Mouse (Mus musculus) layer of hippocampus, postnatal 25 days (tissue): Measurements from ENCODE around the gene Hspa14. TPM values are rescaled to one million over a fixed set of nuclear protein-coding genes. Genes with fewer than 3 reads are reported as not detected.
A peak's percentile ranks its signal among the peaks of the same experiment; 100 is the strongest.

Source experiments
- DNase-seq, 2 experiments: peaks; one replicate each; pipeline ENCODE4 v3.0.0; 2022; ENCODE audit warnings: mixed read lengths in 2 of 2, low spot score in 1 of 2; ENCODE audit errors: extremely low spot score in 1 of 2
- total RNA-seq, 2 experiments: library from RNA; stranded (reverse); gene quantifications; 2 replicates each; pipeline ENCODE4 v1.2.3; 2021

Hspa14 gene
- 10 to 100 TPM; 45.3 to 52.1 TPM for total RNA-seq

GRCm38 (mm10) chr2:3512552-3513454 is at the start of gene Hspa14, which contains the start of the genes Gm45902 and Cdnf:
Gene Hspa14, minus strand, starts transcription at chr2:3512814.
Gene Gm45902, minus strand, starts transcription at chr2:3512790.
Gene Cdnf, plus strand, starts transcription at chr2:3513030.
- DNase-seq = peak; percentile 82 to 84

GRCm38 (mm10) chr2:3546588-3546987 is 34.0 kb upstream of the Hspa14 start:
- DNase-seq = peak; percentile 30 to 52

GRCm38 (mm10) chr2:3546055-3546454 is 33.4 kb upstream of the Hspa14 start:
- no peak for DNase-seq

DNA sequence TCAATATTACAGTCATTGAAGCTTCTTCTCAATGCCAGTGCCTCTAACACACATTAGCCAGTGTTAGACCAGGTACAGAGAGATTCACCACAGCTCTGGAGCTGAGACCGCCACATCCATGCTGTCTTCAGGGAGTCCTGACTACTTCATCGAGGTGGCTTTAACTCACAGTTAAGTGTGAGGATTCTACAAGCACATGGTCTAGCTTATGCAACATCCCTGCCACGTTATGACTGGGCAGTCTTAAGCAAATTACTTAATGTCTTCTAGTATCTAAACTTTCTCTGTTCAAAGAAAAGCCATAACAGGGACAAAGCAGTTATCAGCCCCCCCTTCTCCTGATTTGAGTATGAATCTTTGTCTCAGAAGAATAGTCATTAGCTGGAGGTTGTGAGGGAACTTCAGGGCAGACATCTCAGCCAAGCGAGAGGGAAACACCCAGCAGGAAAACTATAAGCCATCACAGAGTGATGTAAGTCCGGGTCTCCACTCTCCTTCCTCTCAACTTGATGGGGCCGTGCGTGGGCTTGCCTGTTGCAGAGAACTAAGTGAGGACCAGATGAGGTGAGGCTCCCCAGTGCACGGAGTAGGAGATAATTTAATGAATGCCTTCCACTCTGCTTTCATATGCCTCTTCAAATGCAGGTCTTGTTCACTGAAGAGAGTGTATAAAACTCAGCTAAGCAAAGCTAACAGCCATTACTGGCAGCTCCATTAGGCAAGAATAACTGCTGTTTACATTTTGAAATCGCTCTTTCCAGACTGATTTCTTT is 28.9 kb upstream of the Hspa14 start:
- no peak for DNase-seq

GRCm38 (mm10) chr2:3526288-3526687 is 13.7 kb upstream of the Hspa14 start:
- DNase-seq = no peak

- no peak for DNase-seq
These were observed 9.9 kb upstream of the Hspa14 start for GRCm38 (mm10) chr2:3522558-3522957.

GRCm38 (mm10) chr2:3512076-3512475 is 538 bp downstream of the Hspa14 start:
- no peak for DNase-seq

DNA sequence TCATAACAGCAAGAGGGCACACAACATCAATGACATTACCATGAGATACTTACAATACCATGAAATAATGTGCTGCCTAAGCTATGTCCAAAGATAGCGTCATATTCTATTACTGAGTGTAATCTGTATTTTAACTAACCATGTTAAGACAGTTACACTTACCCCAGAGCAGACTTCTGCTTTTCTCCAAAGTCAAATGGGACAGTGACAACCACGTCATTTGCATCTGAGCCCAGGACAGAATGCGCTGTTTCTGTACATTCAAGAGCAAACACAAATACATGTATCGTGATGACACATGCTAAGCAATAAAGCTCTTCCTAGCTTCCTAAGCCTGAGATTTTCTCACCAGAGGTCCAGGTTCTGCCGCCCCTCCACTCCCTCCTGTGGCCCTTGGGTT is 11.7 kb downstream of the Hspa14 start:
- DNase-seq = no peak

- no peak for DNase-seq
These were observed 13.1 kb downstream of the Hspa14 start for GRCm38 (mm10) chr2:3499543-3499942.

DNA sequence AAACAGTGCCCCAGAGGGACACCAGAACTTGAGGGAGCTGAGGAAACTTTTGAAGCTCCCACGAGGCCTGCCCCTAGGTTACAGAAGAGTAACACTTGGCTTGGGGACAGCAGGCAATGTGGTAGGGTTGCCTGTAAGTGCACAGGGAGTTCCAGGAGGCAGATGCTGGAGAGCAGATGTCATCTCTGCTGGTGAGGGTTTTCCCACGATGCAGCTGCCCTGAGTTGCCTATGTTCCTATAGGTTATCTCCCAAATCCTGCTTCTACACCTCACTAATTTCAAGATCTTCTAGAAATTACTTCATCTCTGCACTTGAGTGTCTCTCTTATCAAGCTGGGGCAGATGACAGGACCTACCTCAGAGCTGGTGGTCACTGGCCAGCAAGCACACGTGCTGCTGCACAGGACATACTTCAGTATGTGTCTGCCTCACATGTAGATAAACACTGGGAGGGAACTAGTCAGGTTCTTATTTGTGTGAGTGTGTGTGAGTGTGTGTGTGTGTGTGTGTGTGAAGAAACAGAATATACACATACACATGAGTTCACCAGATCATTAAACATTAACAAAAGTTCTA is 18.7 kb downstream of the Hspa14 start:
- DNase-seq = no peak

- DNase-seq = no peak
These were observed 22.8 kb downstream of the Hspa14 start for GRCm38 (mm10) chr2:3489816-3490215.

GRCm38 (mm10) chr2:3480239-3480638 is 32.4 kb downstream of the Hspa14 start:
- no peak for DNase-seq

DNA sequence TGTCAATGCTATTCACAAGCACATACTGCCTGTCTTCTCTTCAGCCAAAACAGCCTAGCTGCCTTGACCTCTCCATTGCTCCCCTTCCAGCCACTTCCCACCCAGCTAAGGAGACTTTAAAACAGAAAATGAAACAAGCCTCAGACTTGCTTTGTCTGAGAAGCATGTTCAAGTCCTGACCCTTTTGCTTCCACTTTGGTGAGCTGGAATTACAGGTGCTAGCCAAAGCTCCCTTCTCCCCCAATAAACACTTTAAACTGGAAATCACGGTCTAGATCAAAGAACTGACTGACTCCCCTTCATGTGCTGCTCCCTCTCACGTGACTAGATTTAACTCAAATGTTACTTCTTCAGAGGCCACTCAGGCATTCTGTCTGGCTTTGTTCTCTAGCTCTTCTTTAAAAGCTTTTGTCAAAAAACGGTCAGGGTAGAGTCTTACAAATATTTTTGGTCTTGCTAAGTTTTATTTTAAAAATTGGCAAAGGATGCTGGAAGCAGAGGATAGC is 36.8 kb downstream of the Hspa14 start:
- no peak for DNase-seq

DNA sequence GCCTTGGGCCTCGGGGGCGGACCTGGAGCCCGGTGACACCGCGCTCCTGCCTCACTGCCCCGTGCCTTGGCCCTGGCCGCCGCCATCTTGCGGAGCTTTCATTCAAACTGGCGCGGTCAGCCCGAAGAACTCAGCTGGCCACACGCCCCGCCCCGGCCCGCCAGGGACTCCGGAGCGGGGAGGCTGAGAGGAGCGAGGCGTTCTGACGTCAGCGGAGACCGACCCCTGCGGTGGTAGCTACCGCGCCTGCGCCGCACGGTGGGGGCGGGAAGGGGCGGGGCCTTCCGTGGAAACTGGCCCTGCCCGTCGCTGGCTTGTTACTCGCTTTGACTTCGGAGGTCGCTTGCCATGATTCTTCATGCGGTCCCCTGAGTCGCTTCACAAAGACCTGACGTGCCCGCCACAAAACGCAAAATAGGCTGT is 37.7 kb downstream of the Hspa14 start, which contains the start of gene Suv39h2:
Gene Suv39h2, minus strand, starts transcription at position 171 of the 423 bp plus-strand sequence.
- peak; percentile 93 for DNase-seq

- DNase-seq = peak; percentile 51 to 54
These were observed 38.2 kb downstream of the Hspa14 start for GRCm38 (mm10) chr2:3474361-3474805.

GRCm38 (mm10) chr2:3473891-3474290 is 38.7 kb downstream of the Hspa14 start:
- DNase-seq = no peak

DNA sequence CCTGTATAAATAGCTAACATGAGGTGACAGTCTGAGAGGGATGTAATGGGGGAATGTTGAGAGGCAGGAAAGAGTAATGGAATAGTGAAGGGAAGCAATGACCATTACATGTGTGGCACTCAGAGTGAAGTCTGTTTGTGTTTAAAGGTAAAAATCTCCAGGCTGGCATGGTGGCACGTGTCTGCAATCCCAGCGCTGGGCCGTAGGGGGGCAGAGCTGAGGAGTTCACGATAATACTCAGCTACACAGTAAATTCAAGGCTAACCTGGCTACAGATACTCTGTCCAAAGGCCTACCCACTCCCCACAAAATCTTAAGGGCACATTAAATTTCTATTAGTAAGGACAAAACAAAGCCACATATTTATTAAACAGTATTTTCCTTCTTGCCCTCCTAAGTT is 56.0 kb downstream of the Hspa14 start:
- DNase-seq = no peak

GRCm38 (mm10) chr2:3453096-3453495 is 59.5 kb downstream of the Hspa14 start:
- DNase-seq = no peak

GRCm38 (mm10) chr2:3449431-3449830 is 63.2 kb downstream of the Hspa14 start:
- no peak for DNase-seq

- no peak for DNase-seq
These were observed 66.6 kb downstream of the Hspa14 start for GRCm38 (mm10) chr2:3445984-3446383.
